Mouse (Mus musculus) neural tube, embryonic 15.5 days (tissue): ENCODE data around the gene Xirp1. TPM values are rescaled to one million over a fixed set of nuclear protein-coding genes. Genes with fewer than 3 reads are reported as not detected.
A peak's percentile ranks its signal among the peaks of the same experiment; 100 is the strongest.

Source experiments
- ATAC-seq: fragments of 200-750 bp; cut with Nextera tagmentation; 2 replicates; pipeline ENCODE4 v1.8.0; 2017; ENCODE audit warnings: mild to moderate bottlenecking, moderate TSS enrichment, moderate library complexity; ENCODE audit not compliant: low FRiP score
- H3K27ac ChIP-seq: fragments of 300-500 bp; sonication (generic); replicated peaks from 2 replicates; pipeline ENCODE4 v1.5.1; 2015; ENCODE audit warnings: mild to moderate bottlenecking, inconsistent platforms
- H3K27me3 ChIP-seq: fragments of 300-500 bp; sonication (generic); replicated peaks from 2 replicates; pipeline ENCODE4 v1.6.1; 2015; ENCODE audit warnings: inconsistent platforms
- H3K36me3 ChIP-seq: fragments of 300-500 bp; sonication (generic); 2 replicates; pipeline ENCODE4 v1.6.1; 2015; ENCODE audit warnings: inconsistent platforms
- H3K4me1 ChIP-seq: fragments of 300-500 bp; sonication (generic); 2 replicates; pipeline ENCODE4 v1.6.1; 2015; ENCODE audit warnings: inconsistent platforms
- H3K4me2 ChIP-seq: fragments of 300-500 bp; sonication (generic); 2 replicates; pipeline ENCODE4 v1.6.1; 2015; ENCODE audit warnings: inconsistent platforms, mild to moderate bottlenecking, moderate library complexity
- H3K4me3 ChIP-seq: fragments of 300-500 bp; sonication (generic); replicated peaks from 2 replicates; pipeline ENCODE4 v1.5.1; 2015; ENCODE audit warnings: mild to moderate bottlenecking, inconsistent platforms
- H3K9ac ChIP-seq: fragments of 300-500 bp; sonication (generic); replicated peaks from 2 replicates; pipeline ENCODE4 v1.6.1; 2015; ENCODE audit warnings: mild to moderate bottlenecking, inconsistent platforms
- H3K9me3 ChIP-seq: fragments of 300-500 bp; sonication (generic); replicated peaks from 2 replicates; pipeline ENCODE4 v1.6.1; 2016; ENCODE audit warnings: inconsistent platforms
- WGBS: fragments of 180-500 bp; shearing (Covaris S2); methylation state at CpG from one replicate; pipeline ENCODE4 v1.1.7; 2015; ENCODE audit warnings: mixed read lengths; 5-methylcytosine and 5-hydroxymethylcytosine counted together
- polyA plus RNA-seq: library from polyadenylated mRNA; unstranded; fragments of >200 nt; fragmentation: Nextera tagmentation; extraction: Ambion mirVana; gene quantifications from 2 replicates; pipeline ENCODE4 v1.2.1, GENCODE M21; 2015

The Xirp1 gene
- polyA plus RNA-seq, 1 experiment from 2014 or later = 0.14 TPM

- H3K36me3 ChIP-seq = no peaks in the 10 kb centered on the region
- no peak for ATAC-seq
These were observed 46.5 kb downstream of the Xirp1 start for GRCm38 (mm10) chr9:119976704-119977556.

DNA sequence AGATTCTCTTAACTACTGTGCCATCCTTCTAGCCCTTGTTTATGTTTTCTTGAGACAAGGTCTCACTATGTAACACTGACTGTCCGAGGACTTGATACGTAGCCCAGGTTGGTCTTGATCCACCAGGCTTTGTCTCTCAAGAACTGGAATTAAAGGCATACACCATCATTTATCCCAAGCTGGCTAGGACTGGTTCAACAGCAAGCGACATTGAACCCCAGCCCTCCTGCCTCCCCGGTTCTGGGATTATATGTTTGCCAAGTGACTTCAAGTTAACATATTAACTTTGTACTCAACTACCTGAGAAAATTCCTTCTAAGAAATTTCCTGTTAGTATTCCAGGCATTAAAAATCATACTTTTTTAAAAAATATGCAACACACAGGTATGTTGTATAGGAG lies 48.1 kb downstream of the Xirp1 start:
- H3K4me2 ChIP-seq = no peak overlapping the region
- H3K4me3 ChIP-seq = no peak overlapping the region
- H3K4me1 ChIP-seq = peaks cover 32% of the 10 kb centered on the region
- H3K9me3 ChIP-seq = no peaks in the 10 kb centered on the region
- no peaks in the 10 kb centered on the region for H3K36me3 ChIP-seq
- 96% methylated on average over 4 of the region's 4 CpGs for WGBS
- ATAC-seq = no peak
- no peaks in the 10 kb centered on the region for H3K27me3 ChIP-seq
- no peak overlapping the region for H3K9ac ChIP-seq
- no peak overlapping the region for H3K27ac ChIP-seq

More at GRCm38 (mm10) chr9:119976704-119977556, 46.5 kb downstream of the Xirp1 start:
- no peak overlapping the region for H3K4me3 ChIP-seq
- no peaks in the 10 kb centered on the region for H3K9me3 ChIP-seq
- no peak overlapping the region for H3K9ac ChIP-seq
- H3K4me1 ChIP-seq = peaks cover 33% of the 10 kb centered on the region
- WGBS = 62% methylated on average over 17 of the region's 17 CpGs
- no peaks in the 10 kb centered on the region for H3K27me3 ChIP-seq
- no peak overlapping the region for H3K4me2 ChIP-seq
- H3K27ac ChIP-seq = no peak overlapping the region

DNA sequence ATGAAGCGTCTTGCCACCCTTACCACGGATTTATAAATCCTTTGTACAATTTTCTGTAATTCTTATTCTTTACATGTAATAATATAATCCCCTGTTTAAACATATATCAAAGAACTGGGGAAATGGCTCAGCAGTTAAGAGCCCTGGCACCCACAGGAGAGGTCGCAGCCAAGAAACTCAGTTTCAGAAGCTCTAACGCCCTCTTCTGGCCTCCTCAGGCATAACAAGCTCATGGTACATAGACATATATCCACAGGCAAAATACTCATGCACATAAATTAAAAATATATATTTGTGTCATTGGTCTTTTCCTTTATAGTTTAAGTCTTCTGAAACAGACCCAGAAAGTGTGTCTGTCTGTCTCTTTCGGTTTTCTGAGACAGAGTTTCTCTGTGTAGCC lies 48.8 kb downstream of the Xirp1 start:
- H3K27ac ChIP-seq = no peak overlapping the region
- H3K9ac ChIP-seq = no peak overlapping the region
- no peak overlapping the region for H3K4me2 ChIP-seq
- no peak overlapping the region for H3K4me3 ChIP-seq
- no peaks in the 10 kb centered on the region for H3K36me3 ChIP-seq
- H3K4me1 ChIP-seq = peaks cover 37% of the 10 kb centered on the region
- WGBS = 86% methylated on average over 5 of the region's 5 CpGs
- no peaks in the 10 kb centered on the region for H3K27me3 ChIP-seq
- no peak for ATAC-seq
- H3K9me3 ChIP-seq = no peaks in the 10 kb centered on the region

DNA sequence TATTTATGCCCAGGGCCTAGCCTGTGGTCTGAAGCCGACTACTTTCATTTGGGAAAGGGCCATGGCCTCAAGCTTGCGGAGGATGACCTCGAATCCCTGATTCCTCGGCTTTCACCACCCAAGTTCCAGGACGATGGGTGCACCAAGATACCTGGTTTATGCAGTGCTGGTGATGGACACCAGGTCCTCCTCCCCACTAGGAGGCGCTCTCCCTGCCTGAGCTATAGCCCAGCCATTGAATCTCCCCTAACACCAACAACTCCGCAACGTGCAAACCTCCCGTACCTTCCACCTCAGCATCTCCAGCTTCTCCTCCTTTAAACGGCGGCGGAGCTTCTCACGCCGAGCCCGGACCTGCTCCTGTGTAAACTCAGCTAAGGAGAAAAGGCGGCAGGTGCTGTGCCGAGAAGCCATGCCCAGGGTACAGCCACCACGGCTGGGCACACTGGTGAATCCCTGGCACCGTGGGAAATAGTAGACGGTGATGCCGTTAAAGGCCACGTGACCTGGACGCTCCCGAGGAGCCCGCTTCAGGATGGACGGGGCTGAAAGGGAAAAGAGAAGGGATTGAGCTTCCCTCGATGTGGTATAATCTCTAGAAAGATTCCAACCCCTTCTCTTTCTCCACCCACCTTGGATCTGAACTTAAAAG lies 49.4 kb downstream of the Xirp1 start:
- Histone ChIP-seq H3K9me3 (no peaks in the 10 kb centered on the region), H3K36me3 (no peaks in the 10 kb centered on the region), H3K4me2 (no peak overlapping the region), H3K4me1 (peaks cover 37% of the 10 kb centered on the region), H3K27me3 (no peaks in the 10 kb centered on the region), H3K27ac (no peak overlapping the region), H3K9ac (no peak overlapping the region), H3K4me3 (no peak overlapping the region)
- 95% methylated on average over 27 of the region's 27 CpGs for WGBS
- ATAC-seq = no peak

- no peak overlapping the region for H3K9ac ChIP-seq
- H3K4me3 ChIP-seq = no peak overlapping the region
- ATAC-seq = no peak
- H3K36me3 ChIP-seq = no peaks in the 10 kb centered on the region
- no peaks in the 10 kb centered on the region for H3K9me3 ChIP-seq
- H3K27me3 ChIP-seq = no peaks in the 10 kb centered on the region
- no peak overlapping the region for H3K4me2 ChIP-seq
- H3K27ac ChIP-seq = no peak overlapping the region
- H3K4me1 ChIP-seq = peaks cover 32% of the 10 kb centered on the region
- WGBS = 92% methylated on average over 23 of the region's 23 CpGs
These were observed 50.1 kb downstream of the Xirp1 start for GRCm38 (mm10) chr9:119973281-119973680.

GRCm38 (mm10) chr9:119972582-119972981 lies 50.8 kb downstream of the Xirp1 start:
- H3K27ac ChIP-seq = no peak overlapping the region

DNA sequence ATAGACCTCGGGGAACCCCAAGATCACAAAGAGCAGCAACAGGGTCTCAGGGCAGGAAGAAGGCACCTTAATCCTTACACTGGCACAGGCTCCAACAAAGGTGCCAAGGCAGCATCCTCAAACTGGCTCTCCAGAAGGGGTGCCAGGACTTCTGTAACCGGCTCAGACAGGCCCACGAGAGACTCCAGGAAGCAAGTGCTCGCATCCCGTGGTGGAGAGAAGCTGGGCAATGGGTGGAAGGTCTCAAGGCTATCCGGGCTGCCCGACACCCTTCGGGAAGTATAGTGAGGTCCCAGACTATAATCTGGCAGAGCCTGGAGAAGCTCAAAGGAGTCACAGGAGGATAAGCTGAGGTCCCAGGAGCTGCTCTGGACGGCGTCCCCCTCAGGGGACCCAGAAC lies 51.2 kb downstream of the Xirp1 start:
- no peaks in the 10 kb centered on the region for H3K27me3 ChIP-seq
- H3K9ac ChIP-seq = no peak overlapping the region
- no peak overlapping the region for H3K4me3 ChIP-seq
- no peak for ATAC-seq
- no peak overlapping the region for H3K4me2 ChIP-seq
- no peaks in the 10 kb centered on the region for H3K36me3 ChIP-seq
- no peaks in the 10 kb centered on the region for H3K9me3 ChIP-seq
- no peak overlapping the region for H3K27ac ChIP-seq
- WGBS = 92% methylated on average over 10 of the region's 10 CpGs
- H3K4me1 ChIP-seq = peaks cover 21% of the 10 kb centered on the region

More at GRCm38 (mm10) chr9:119972582-119972981, 50.8 kb downstream of the Xirp1 start:
- H3K4me2 ChIP-seq = no peak overlapping the region
- H3K27me3 ChIP-seq = no peaks in the 10 kb centered on the region
- H3K36me3 ChIP-seq = no peaks in the 10 kb centered on the region
- no peak overlapping the region for H3K9ac ChIP-seq
- H3K4me3 ChIP-seq = no peak overlapping the region
- 93% methylated on average over 12 of the region's 12 CpGs for WGBS
- peaks cover 25% of the 10 kb centered on the region for H3K4me1 ChIP-seq
- no peaks in the 10 kb centered on the region for H3K9me3 ChIP-seq
- ATAC-seq = no peak

DNA sequence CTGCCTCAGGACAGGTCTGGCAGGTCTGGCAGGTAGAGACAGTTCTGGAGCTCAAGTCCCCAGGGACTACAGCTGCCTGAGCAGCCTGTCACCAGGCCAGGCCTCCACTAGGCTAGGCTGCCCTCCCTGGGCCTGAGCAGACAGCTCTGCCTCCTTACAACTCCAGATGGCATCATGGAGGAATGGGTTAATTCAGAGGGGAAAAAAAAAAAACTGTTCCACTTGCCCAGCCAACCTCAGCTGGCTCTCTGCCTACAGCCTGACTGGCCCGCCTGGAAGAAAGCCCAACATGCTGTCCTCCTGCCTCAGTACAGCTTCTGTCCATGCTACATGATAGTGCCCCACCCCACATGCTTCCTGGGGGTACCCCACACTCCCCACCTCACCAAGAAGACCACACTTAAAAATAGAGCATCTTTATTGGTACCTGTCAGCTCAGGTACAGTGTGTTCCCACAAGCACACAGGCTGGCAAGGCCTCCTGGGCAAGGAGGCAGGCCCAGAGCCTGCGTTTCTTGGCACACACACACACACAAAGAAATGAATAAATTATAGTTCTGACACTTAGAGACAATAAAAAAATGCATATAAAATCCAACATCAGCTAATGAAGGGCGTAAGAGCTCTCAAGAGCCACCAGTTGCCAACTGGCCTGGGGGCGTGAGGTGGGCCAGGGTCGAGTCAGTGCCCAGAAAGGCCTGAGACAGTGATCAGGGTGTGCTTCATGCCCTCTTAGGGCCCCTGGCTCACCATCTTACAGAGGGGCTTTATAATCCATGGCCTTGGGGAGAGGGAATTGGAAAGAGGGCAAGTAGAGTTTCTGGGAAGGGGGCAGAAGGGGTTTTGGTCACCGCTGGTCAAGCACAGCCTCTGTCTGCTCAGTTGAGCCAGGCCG lies 52.4 kb downstream of the Xirp1 start:
- no peak overlapping the region for H3K4me2 ChIP-seq
- 64% methylated on average over 7 of the region's 7 CpGs for WGBS
- H3K27me3 ChIP-seq = no peaks in the 10 kb centered on the region
- ATAC-seq = peak; percentile 46; the same call in 1 of the 2 replicates
- no peaks in the 10 kb centered on the region for H3K36me3 ChIP-seq
- H3K9me3 ChIP-seq = no peaks in the 10 kb centered on the region
- no peak overlapping the region for H3K4me3 ChIP-seq
- H3K27ac ChIP-seq = peak overlapping the region; percentile 18
- no peak overlapping the region for H3K9ac ChIP-seq
- peaks cover 19% of the 10 kb centered on the region for H3K4me1 ChIP-seq

GRCm38 (mm10) chr9:119970221-119970620 lies 53.2 kb downstream of the Xirp1 start:
- no peak for ATAC-seq
- no peaks in the 10 kb centered on the region for H3K9me3 ChIP-seq

GRCm38 (mm10) chr9:119969811-119970210 lies 53.6 kb downstream of the Xirp1 start:
- Histone ChIP-seq H3K4me3 (no peak overlapping the region), H3K27ac (no peak overlapping the region), H3K4me1 (peaks cover 19% of the 10 kb centered on the region), H3K27me3 (no peaks in the 10 kb centered on the region; the same call in 1 of the 2 replicates), H3K4me2 (no peak overlapping the region), H3K9me3 (no peaks in the 10 kb centered on the region), H3K9ac (no peak overlapping the region), H3K36me3 (no peaks in the 10 kb centered on the region)
- WGBS = 82% methylated on average over 7 of the region's 7 CpGs
- no peak for ATAC-seq

More at GRCm38 (mm10) chr9:119970221-119970620, 53.2 kb downstream of the Xirp1 start:
- H3K27me3 ChIP-seq = no peaks in the 10 kb centered on the region; the same call in 1 of the 2 replicates
- WGBS = 43% methylated on average over 6 of the region's 6 CpGs
- H3K27ac ChIP-seq = peak overlapping the region; percentile 18; the same call in 1 of the 2 replicates
- H3K4me1 ChIP-seq = peaks cover 19% of the 10 kb centered on the region
- H3K4me2 ChIP-seq = no peak overlapping the region
- no peaks in the 10 kb centered on the region for H3K36me3 ChIP-seq
- no peak overlapping the region for H3K9ac ChIP-seq
- no peak overlapping the region for H3K4me3 ChIP-seq

GRCm38 (mm10) chr9:119966221-119966910 lies 57.0 kb downstream of the Xirp1 start:
- Histone ChIP-seq H3K4me3 (no peak overlapping the region), H3K9ac (no peak overlapping the region), H3K36me3 (no peaks in the 10 kb centered on the region), H3K4me1 (peaks cover 16% of the 10 kb centered on the region), H3K27ac (no peak overlapping the region), H3K9me3 (no peaks in the 10 kb centered on the region), H3K4me2 (no peak overlapping the region), H3K27me3 (no peaks in the 10 kb centered on the region; the same call in 1 of the 2 replicates)
- ATAC-seq = no peak
- WGBS = 87% methylated on average over 26 of the region's 26 CpGs
